Mouse (Mus musculus): ENCODE measurements at regions not wholly inside any gene's neighbourhood (a gene's known extent, or its start where the extent isn't known, plus 50 kb on each side); places are given as distances from the start of the nearest gene placed in this dataset.

- TF ChIP-seq POLR2A (IDR thresholded peaks at IDR 0.05; ENCODE audit: low read depth, low read length) = no peak
- no peak for TF ChIP-seq CTCF (IDR thresholded peaks at IDR 0.05; ENCODE audit: borderline replicate concordance, insufficient read depth, low read length)
- Histone ChIP-seq H3K27ac (ENCODE audit: insufficient read depth, low read length) (no peak overlapping the region), H3K4me1 (ENCODE audit: control insufficient read depth, insufficient read depth, low read length) (no peaks in the 10 kb centered on the region), H3K4me3 (ENCODE audit: insufficient read depth, low read length) (no peak overlapping the region)
Observed at GRCm38 (mm10) chr3:11006531-11007269, 671.2 kb upstream of the Gm38303 start.

DNA sequence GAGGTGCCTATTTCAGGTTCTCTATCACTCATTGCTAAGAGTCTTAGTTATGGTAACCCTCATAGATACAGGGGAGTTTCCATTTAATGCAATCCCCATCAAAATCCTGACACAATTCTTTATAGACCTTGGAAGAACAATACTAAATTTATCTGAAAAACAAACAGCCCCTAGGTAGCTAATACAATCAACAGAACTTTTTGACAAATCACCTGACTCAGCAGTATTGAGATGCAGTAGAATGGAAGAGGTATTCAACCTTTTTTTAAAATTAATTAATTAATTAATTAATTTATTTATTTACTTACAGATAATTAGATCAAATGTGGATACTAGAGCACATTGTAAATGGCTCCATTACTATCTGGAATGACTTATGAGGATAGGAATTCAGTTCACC is 643.5 kb upstream of the Gm38303 start:
- TF ChIP-seq POLR2A (IDR thresholded peaks at IDR 0.05; ENCODE audit: low read depth, low read length) (no peak), CTCF (IDR thresholded peaks at IDR 0.05; ENCODE audit: borderline replicate concordance, insufficient read depth, low read length) (no peak)
- H3K4me1 ChIP-seq (ENCODE audit: control insufficient read depth, insufficient read depth, low read length) = no peaks in the 10 kb centered on the region
- H3K4me3 ChIP-seq (ENCODE audit: insufficient read depth, low read length) = no peak overlapping the region
- no peak overlapping the region for H3K27ac ChIP-seq (ENCODE audit: insufficient read depth, low read length)

DNA sequence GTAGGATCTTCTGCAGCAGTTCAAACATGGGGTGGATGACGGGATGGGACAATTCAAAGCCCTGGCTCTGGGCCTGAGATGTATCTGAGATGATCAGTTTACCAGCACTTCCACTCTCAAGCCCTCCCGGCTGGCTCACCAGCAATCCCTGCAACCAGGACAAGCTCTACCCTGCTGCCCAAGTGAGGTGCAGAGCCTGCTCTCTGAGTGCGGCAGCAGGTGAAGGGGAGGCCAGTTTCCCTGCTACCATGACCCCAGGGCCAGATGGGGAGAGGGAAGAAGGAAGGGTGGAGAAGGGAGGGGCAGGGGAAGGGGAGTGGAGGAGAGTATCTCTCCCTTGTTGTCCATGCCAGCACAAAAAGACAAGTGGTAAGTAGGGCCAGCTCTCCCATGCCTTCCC is 638.9 kb upstream of the Gm38303 start:
- Histone ChIP-seq H3K4me1 (ENCODE audit: control insufficient read depth, insufficient read depth, low read length) (no peaks in the 10 kb centered on the region), H3K27ac (ENCODE audit: insufficient read depth, low read length) (no peak overlapping the region), H3K4me3 (ENCODE audit: insufficient read depth, low read length) (no peak overlapping the region)
- TF ChIP-seq CTCF (IDR thresholded peaks at IDR 0.05; ENCODE audit: borderline replicate concordance, insufficient read depth, low read length) (no peak), POLR2A (IDR thresholded peaks at IDR 0.05; ENCODE audit: low read depth, low read length) (no peak)

GRCm38 (mm10) chr3:10952583-10952982 is 617.1 kb upstream of the Gm38303 start:
- Histone ChIP-seq H3K4me3 (ENCODE audit: insufficient read depth, low read length) (no peak overlapping the region), H3K27ac (ENCODE audit: insufficient read depth, low read length) (no peak overlapping the region), H3K4me1 (ENCODE audit: control insufficient read depth, insufficient read depth, low read length) (no peaks in the 10 kb centered on the region)
- TF ChIP-seq CTCF (IDR thresholded peaks at IDR 0.05; ENCODE audit: borderline replicate concordance, insufficient read depth, low read length) (no peak), POLR2A (IDR thresholded peaks at IDR 0.05; ENCODE audit: low read depth, low read length) (no peak)

GRCm38 (mm10) chr3:10917056-10917455 is 581.6 kb upstream of the Gm38303 start:
- Histone ChIP-seq H3K4me3 (ENCODE audit: insufficient read depth, low read length) (no peak overlapping the region), H3K4me1 (ENCODE audit: control insufficient read depth, insufficient read depth, low read length) (no peaks in the 10 kb centered on the region), H3K27ac (ENCODE audit: insufficient read depth, low read length) (no peak overlapping the region)
- TF ChIP-seq CTCF (IDR thresholded peaks at IDR 0.05; ENCODE audit: borderline replicate concordance, insufficient read depth, low read length) = no peak
- TF ChIP-seq POLR2A (IDR thresholded peaks at IDR 0.05; ENCODE audit: low read depth, low read length) = no peak

- TF ChIP-seq CTCF (IDR thresholded peaks at IDR 0.05; ENCODE audit: borderline replicate concordance, insufficient read depth, low read length) (no peak), POLR2A (IDR thresholded peaks at IDR 0.05; ENCODE audit: low read depth, low read length) (no peak)
- no peak overlapping the region for H3K27ac ChIP-seq (ENCODE audit: insufficient read depth, low read length)
- H3K4me1 ChIP-seq (ENCODE audit: control insufficient read depth, insufficient read depth, low read length) = no peaks in the 10 kb centered on the region
- no peak overlapping the region for H3K4me3 ChIP-seq (ENCODE audit: insufficient read depth, low read length)
Observed at GRCm38 (mm10) chr3:10891981-10892380, 556.5 kb upstream of the Gm38303 start.

Data from embryonic fibroblast, embryonic 13.5 days (primary cell).